Mouse (Mus musculus) limb, embryonic 11.5 days (tissue): Measurements from ENCODE around the gene Fth1. TPM values are rescaled to one million over a fixed set of nuclear protein-coding genes. Genes with fewer than 3 reads are reported as not detected.
A peak's percentile ranks its signal among the peaks of the same experiment; 100 is the strongest.
"Not testable (repeated sequence)": the region's sequence is repeated elsewhere in the genome, so short reads cannot be mapped to it uniquely, and the experiment has no call there.

Experiments
- ATAC-seq: fragments of 200-750 bp; cut with Nextera tagmentation; 2 replicates; pipeline ENCODE4 v1.8.0; 2017; ENCODE audit warnings: low read depth; ENCODE audit not compliant: insufficient number of reproducible peaks, low FRiP score, low TSS enrichment
- DNase-seq: peaks from one replicate; pipeline ENCODE4 v3.0.0-alpha.2; 2015; ENCODE audit warnings: low spot score
- H3K27ac ChIP-seq: fragments of 300-500 bp; sonication (generic); replicated peaks from 2 replicates; pipeline ENCODE4 v1.5.1; 2014; ENCODE audit warnings: low read depth, mild to moderate bottlenecking, low read length
- H3K27me3 ChIP-seq: fragments of 300-500 bp; sonication (generic); 2 replicates; pipeline ENCODE4 v1.6.1; 2014; ENCODE audit warnings: mild to moderate bottlenecking, low read length, mixed read lengths; ENCODE audit not compliant: control insufficient read depth, insufficient read depth
- H3K36me3 ChIP-seq: fragments of 300-500 bp; sonication (generic); 2 replicates; pipeline ENCODE4 v1.6.1; 2014; ENCODE audit warnings: mild to moderate bottlenecking, low read length, moderate library complexity, mixed read lengths; ENCODE audit not compliant: control insufficient read depth, insufficient read depth
- H3K4me1 ChIP-seq: fragments of 300-500 bp; sonication (generic); 2 replicates; pipeline ENCODE4 v1.6.1; 2014; ENCODE audit warnings: low read length, mixed read lengths; ENCODE audit not compliant: control insufficient read depth, insufficient read depth
- H3K4me2 ChIP-seq: fragments of 300-500 bp; sonication (generic); 2 replicates; pipeline ENCODE4 v1.6.1; 2014; ENCODE audit warnings: low read depth, mild to moderate bottlenecking, moderate library complexity; ENCODE audit not compliant: severe bottlenecking
- H3K4me3 ChIP-seq: fragments of 300-500 bp; sonication (generic); 2 replicates; pipeline ENCODE4 v1.5.1; 2014; ENCODE audit warnings: low read depth, low read length
- H3K9ac ChIP-seq: fragments of 300-500 bp; sonication (generic); 2 replicates; pipeline ENCODE4 v1.6.1; 2014; ENCODE audit warnings: mild to moderate bottlenecking, low read length
- H3K9me3 ChIP-seq: fragments of 300-500 bp; sonication (generic); 2 replicates; pipeline ENCODE4 v1.6.1; 2016; ENCODE audit warnings: low read length; ENCODE audit not compliant: control insufficient read depth
- WGBS: fragments of 180-500 bp; shearing (Covaris S2); extraction: QIAGEN DNeasy Blood & Tissue Kit; methylation state at CpG from one replicate; pipeline ENCODE4 v1.1.7; 2014; 5-methylcytosine and 5-hydroxymethylcytosine counted together
- polyA plus RNA-seq: library from polyadenylated mRNA; unstranded; fragments of >200 nt; fragmentation: Nextera tagmentation; extraction: Ambion mirVana; gene quantifications from 2 replicates; pipeline ENCODE4 v1.2.1, GENCODE M21; 2014

Fth1 gene
- polyA plus RNA-seq, 1 experiment from 2014 or later = 1,219 TPM

DNA sequence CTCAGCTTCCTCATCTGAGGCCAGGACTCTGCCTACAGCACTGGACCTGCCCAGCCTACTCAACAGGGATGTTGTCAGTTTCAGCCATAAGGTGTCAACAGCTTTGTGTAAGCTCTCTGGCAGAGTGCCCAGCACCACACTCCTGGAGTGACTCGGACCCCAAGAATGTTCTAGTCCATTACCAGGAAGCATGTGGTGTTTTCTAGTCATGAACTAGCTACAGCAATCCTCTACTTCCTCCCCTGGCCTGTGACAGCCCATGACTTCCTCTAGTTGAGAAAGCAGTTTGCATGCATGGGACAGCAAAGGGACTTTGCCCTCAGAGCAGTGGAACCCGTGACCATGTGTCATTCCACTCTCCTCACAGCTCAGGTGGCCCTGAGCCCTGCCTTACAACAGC lies 5.5 kb upstream of the Fth1 start:
- 56% methylated on average over 2 of the region's 2 CpGs for WGBS

DNA sequence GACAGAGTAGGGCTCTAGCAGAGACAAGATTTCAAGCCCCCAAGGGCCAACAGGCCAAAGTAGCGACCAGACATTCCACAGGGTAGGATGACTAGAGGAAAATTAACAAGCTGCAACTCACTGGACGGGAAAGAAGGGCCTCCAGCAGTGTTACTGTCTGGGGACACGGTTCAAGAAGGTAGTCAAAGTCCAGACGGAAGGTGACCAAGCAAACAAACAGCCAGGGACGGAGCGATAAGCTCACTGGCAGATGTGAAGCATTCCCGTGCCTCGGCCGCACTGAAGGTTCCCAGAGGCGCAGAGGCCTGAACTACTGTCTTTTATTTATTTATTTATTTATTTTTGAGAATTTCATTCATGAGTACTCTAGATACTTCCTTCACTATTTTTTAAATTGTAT lies 3.3 kb upstream of the Fth1 start:
- no peak overlapping the region for H3K4me2 ChIP-seq
- no peak overlapping the region for H3K4me3 ChIP-seq
- no peaks in the 10 kb centered on the region for H3K27me3 ChIP-seq
- 83% methylated on average over 10 of the region's 10 CpGs for WGBS
- DNase-seq (no peak), ATAC-seq (no peak)
- H3K36me3 ChIP-seq = no peaks in the 10 kb centered on the region
- no peak overlapping the region for H3K9ac ChIP-seq
- H3K27ac ChIP-seq = no peak overlapping the region
- H3K4me1 ChIP-seq = peaks cover 4% of the 10 kb centered on the region; the same call in 1 of the 2 replicates
- H3K9me3 ChIP-seq = no peaks in the 10 kb centered on the region

More for the DNA sequence above, 5.5 kb upstream of the Fth1 start:
- H3K4me2 ChIP-seq, H3K9ac ChIP-seq, H3K36me3 ChIP-seq, ATAC-seq, H3K9me3 ChIP-seq, H3K4me1 ChIP-seq, DNase-seq, H3K27me3 ChIP-seq, H3K27ac ChIP-seq, H3K4me3 ChIP-seq: not testable (repeated sequence)

DNA sequence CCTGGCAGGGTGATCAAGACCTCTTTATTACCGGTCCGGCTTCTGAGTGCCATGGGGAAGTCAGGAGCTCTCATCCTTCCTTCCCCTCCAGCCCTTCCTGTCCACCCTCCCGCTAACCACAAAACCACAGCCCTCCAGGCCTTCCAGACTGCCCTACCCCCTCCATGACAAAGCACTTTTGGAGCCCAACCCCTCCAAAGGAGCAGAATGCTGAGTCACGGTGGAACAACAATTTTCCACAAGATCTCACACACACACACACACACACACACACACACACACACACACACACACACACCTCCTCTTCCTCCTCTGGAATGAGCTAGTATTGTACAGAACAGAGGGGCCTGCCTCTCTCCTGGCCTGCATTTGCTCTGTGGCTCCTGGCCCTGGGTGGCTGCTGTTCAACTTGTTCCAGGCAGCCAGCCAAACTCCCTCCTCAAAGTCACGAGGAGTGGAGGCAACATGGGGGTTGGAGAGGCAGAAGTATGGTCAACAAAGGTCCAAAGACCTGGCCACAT lies 1.9 kb upstream of the Fth1 start:
- H3K9me3 ChIP-seq = no peaks in the 10 kb centered on the region
- no peak for ATAC-seq
- no peaks in the 10 kb centered on the region for H3K36me3 ChIP-seq
- 74% methylated on average over 5 of the region's 5 CpGs for WGBS
- H3K9ac ChIP-seq = no peak overlapping the region
- DNase-seq = no peak
- H3K27me3 ChIP-seq = no peaks in the 10 kb centered on the region
- H3K4me2 ChIP-seq = no peak overlapping the region
- peaks cover 4% of the 10 kb centered on the region; the same call in 1 of the 2 replicates for H3K4me1 ChIP-seq
- no peak overlapping the region for H3K4me3 ChIP-seq
- H3K27ac ChIP-seq = no peak overlapping the region

DNA sequence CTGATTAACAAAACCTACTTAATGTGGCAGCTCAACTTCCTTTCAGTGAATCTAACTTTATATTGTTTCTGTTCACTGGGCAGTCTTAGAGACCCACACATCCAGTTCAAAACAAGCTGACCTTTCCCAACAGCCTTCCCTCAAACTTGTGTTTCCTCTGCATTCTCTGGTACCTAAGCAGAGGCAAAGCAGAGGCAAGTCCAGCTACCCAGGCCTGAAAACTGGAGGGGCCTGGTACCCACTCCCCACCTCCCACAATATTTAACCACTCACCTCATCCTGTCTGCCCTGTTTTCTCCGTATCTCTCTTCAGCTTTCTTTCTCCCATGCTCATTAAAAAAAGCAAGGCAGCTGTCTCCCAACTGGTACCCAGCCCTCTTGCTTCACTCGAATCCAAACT lies 1.2 kb upstream of the Fth1 start:
- 72% methylated on average over 2 of the region's 2 CpGs for WGBS
- Histone ChIP-seq H3K4me2 (no peak overlapping the region), H3K9me3 (no peaks in the 10 kb centered on the region), H3K27me3 (no peaks in the 10 kb centered on the region), H3K27ac (no peak overlapping the region), H3K36me3 (no peaks in the 10 kb centered on the region; the same call in 1 of the 2 replicates), H3K4me1 (peaks cover 9% of the 10 kb centered on the region; the same call in 1 of the 2 replicates), H3K4me3 (no peak overlapping the region), H3K9ac (no peak overlapping the region)
- DNase-seq (no peak), ATAC-seq (no peak)

DNA sequence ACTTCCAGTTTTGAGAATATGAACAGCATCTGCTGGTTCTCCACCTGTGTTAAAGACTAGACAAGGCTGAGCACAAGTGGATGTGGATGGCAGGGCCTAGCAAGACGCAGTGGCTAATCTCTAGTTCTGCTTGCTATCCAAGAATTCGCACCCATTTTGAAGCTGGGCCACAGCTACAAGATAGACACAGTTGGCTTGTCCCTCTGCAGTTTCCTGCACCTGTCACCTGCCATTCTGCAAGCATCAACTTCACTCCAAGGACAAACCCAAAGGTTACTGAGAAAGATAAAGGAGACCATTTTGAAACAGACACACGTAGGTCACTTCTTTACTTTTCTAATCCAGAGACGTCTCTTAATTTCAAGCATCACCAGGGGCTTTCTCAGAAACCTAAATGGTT lies 1.2 kb downstream of the Fth1 start:
- H3K27me3 ChIP-seq = no peaks in the 10 kb centered on the region
- ATAC-seq = no peak
- H3K36me3 ChIP-seq = peaks cover 17% of the 10 kb centered on the region
- H3K4me2 ChIP-seq = peak overlapping the region; percentile 40
- H3K9ac ChIP-seq = peak overlapping the region; percentile 76
- peak overlapping the region; percentile 94 for H3K4me3 ChIP-seq
- H3K4me1 ChIP-seq = peaks cover 9% of the 10 kb centered on the region; the same call in 1 of the 2 replicates
- H3K27ac ChIP-seq = peak overlapping the region; percentile 88
- WGBS = 71% methylated on average over 4 of the region's 4 CpGs
- H3K9me3 ChIP-seq = no peaks in the 10 kb centered on the region
- DNase-seq = no peak

DNA sequence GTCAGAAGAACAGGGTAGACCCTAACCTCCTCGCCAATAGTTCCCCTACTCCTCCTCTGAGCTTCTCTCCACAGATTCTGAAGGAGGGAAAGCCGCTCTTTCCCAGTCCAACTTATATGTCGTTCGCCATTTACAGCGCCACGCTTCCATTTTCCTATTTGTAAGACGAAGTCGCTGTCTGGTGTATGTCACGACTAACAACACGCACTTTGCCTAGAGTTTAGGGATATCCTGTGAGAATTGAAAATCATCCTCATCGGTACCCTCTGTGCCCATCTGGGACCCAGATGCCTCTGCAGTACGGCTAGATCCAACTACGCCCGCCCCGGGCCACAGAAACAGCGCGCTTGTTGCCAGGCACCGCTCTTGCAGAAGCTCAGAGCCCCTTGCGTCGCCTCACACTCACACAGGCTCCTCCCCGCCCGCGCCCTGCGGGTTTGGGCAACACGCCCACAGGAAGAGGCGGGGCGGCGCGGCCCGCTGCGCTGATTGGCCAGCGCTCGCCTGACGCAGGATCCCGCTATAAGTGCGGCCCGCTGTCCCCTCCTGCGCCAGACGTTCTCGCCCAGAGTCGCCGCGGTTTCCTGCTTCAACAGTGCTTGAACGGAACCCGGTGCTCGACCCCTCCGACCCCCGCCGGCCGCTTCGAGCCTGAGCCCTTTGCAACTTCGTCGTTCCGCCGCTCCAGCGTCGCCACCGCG lies 1.9 kb downstream of the Fth1 start:
- Histone ChIP-seq H3K4me2 (peak overlapping the region; percentile 40), H3K4me1 (peaks cover 15% of the 10 kb centered on the region), H3K9me3 (no peaks in the 10 kb centered on the region), H3K4me3 (peak overlapping the region; percentile 94), H3K27ac (peak overlapping the region; percentile 88), H3K9ac (peak overlapping the region; percentile 76), H3K36me3 (peaks cover 17% of the 10 kb centered on the region), H3K27me3 (no peaks in the 10 kb centered on the region)
- ATAC-seq (peak; percentile 96), DNase-seq (peak; percentile 98)
- under 1% methylated on average over 59 of the region's 59 CpGs for WGBS

DNA sequence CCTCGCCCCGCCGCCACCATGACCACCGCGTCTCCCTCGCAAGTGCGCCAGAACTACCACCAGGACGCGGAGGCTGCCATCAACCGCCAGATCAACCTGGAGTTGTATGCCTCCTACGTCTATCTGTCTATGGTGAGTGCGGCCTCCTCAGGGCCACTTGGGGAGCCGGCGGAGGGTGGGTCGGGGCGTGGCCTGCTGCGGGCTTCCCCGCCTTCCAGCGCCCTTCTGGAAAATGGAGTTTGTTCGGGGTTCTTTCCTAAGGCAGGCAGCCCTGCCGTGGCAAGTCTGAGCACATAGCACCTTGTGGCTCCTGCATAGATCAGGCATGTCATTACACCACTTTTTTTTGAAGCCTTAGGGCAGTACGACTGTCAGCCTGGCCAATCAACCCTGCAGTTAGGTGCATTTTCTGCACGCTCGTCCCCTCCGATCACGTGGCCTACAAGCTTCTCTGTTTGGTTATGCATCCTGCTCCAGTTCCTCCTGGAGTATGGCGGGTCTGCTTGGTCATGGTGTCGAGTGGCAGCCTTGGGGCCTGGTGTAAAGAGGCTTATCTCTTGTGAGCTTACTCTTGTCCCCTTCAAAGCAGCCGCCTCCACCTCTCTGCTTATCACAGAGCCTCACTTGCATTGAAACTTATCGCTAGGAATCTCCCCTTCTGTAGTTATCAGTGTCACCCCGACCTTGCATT lies 2.6 kb downstream of the Fth1 start:
- under 1% methylated on average over 31 of the region's 31 CpGs for WGBS
- Histone ChIP-seq H3K9ac (peak overlapping the region; percentile 70), H3K4me1 (peaks cover 18% of the 10 kb centered on the region), H3K9me3 (no peaks in the 10 kb centered on the region), H3K27ac (peak overlapping the region; percentile 88), H3K4me3 (peak overlapping the region; percentile 94), H3K27me3 (no peaks in the 10 kb centered on the region), H3K36me3 (peaks cover 17% of the 10 kb centered on the region), H3K4me2 (peak overlapping the region; percentile 40)
- peak; percentile 73 for DNase-seq
- ATAC-seq = peak; percentile 67

GRCm38 (mm10) chr19:9984111-9985055 lies 4.0 kb downstream of the Fth1 start:
- Histone ChIP-seq H3K9me3 (no peaks in the 10 kb centered on the region), H3K36me3 (peaks cover 17% of the 10 kb centered on the region), H3K27me3 (no peaks in the 10 kb centered on the region), H3K9ac (no peak overlapping the region), H3K27ac (no peak overlapping the region), H3K4me1 (peaks cover 18% of the 10 kb centered on the region), H3K4me2 (peak overlapping the region; percentile 40), H3K4me3 (peak overlapping the region; percentile 94; the same call in 1 of the 2 replicates)
- 92% methylated on average over 20 of the region's 20 CpGs for WGBS
- DNase-seq = no peak
- no peak for ATAC-seq
